ENCODE assay signal across 14 mouse cellular contexts in the genomic region with DNA sequence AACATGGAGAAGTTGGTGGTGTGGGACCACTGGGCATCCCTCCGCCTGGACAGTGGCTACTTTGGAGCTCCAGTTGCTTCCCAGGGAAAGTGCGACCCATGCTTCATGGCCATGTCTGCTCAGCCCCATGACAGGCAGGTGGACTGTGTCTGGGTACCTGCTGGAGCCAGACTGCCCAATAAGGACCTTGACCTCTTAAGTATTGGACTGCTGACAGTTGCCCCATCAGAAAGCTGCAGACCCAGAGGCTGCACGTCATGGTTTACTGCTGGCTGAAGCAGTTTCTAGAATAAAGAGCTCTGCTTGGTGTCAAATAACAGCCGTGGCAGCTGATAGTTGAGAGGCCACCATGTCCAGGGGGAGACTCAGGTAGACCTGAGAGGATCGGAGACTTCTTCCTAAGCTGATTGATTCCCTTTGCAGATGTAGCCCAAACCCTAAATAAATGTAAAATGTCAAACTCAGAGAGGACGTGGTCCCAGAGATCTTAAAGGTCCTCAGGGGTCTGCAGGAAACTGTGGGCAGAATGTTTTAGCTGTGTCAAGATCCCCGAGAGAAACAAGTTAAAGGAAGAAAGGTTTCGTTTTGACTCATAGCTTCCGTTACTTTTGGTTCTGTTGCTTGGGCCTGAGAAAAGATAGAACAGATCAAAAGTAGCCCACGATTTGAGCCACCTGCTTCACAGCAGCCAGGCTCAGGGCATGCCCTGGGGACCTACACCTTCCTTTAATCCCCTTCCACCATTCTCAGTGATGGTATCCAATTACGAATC. TPM values are rescaled to one million over a fixed set of nuclear protein-coding genes. Genes with fewer than 3 reads are reported as not detected.
DNase-seq lines count a peak whose midpoint lies in the region; ATAC-seq and TF ChIP-seq lines count a peak whose summit lies in the region.
"Had no signal": no experiment of that assay in that cellular context is flagged by ENCODE, and none has a peak within 500 bp of the region (broad histone marks: within the 10 kb centered on the region; RNA-seq: fewer than 3 reads in every experiment).

No protein-coding gene starts in this region.

- DNase-seq in 416B (ENCODE audit: low read depth) (peak; percentile 26), adipocyte (ENCODE audit: low spot score) (no peak)
- DNase-seq in T-cell, adult 2 months (ENCODE audit: low spot score) = peak; percentile 3
- DNase-seq in liver, postnatal 0 days = no peak
- DNase-seq in layer of hippocampus, postnatal 36 days = no peak
- no peak for DNase-seq in right cerebral cortex, postnatal 10 days (ENCODE audit: low spot score in 2 of 2)
- DNase-seq: adrenal gland, postnatal 10 days; kidney, postnatal 4 days had no signal

- H3K9ac ChIP-seq in intestine, postnatal 0 days (ENCODE audit: low read depth, low read length) = no peak overlapping the region
- no peak overlapping the region for H3K9ac ChIP-seq in intestine, embryonic 15.5 days
- H3K9ac ChIP-seq in liver, postnatal 0 days (replicated peaks) = no peak overlapping the region
- H3K9ac ChIP-seq: liver, embryonic 14.5 days had no signal

- H3K4me1 ChIP-seq in intestine, postnatal 0 days (replicated peaks; ENCODE audit: control insufficient read depth, insufficient read depth, low read length) = no peaks in the 10 kb centered on the region
- no peaks in the 10 kb centered on the region for H3K4me1 ChIP-seq in intestine, embryonic 15.5 days (replicated peaks)
- peaks cover 41% of the 10 kb centered on the region for H3K4me1 ChIP-seq in liver, postnatal 0 days (ENCODE audit: insufficient read depth)

- H3K9me3 ChIP-seq in intestine, postnatal 0 days (ENCODE audit: control insufficient read depth) = no peaks in the 10 kb centered on the region
- no peaks in the 10 kb centered on the region for H3K9me3 ChIP-seq in intestine, embryonic 15.5 days
- H3K9me3 ChIP-seq in liver, postnatal 0 days (ENCODE audit: low read length) = no peaks in the 10 kb centered on the region

- peak; percentile 67; the same call in 1 of the 2 replicates for ATAC-seq in intestine, postnatal 0 days
- ATAC-seq in intestine, embryonic 15.5 days = no peak
- ATAC-seq in liver, postnatal 0 days = peak; percentile 84
- ATAC-seq: hindbrain, embryonic 16.5 days had no signal

- H3K27me3 ChIP-seq in intestine, postnatal 0 days (replicated peaks; ENCODE audit: control insufficient read depth, insufficient read depth, low read length) = no peaks in the 10 kb centered on the region
- H3K27me3 ChIP-seq in intestine, embryonic 15.5 days (replicated peaks) = no peaks in the 10 kb centered on the region
- H3K27me3 ChIP-seq in liver, postnatal 0 days (ENCODE audit: insufficient read depth, low read length) = no peaks in the 10 kb centered on the region

- 52% methylated on average over 11 of the region's 11 CpGs for WGBS in intestine, postnatal 0 days
- WGBS in intestine, embryonic 15.5 days = 48% methylated on average over 11 of the region's 11 CpGs
- 35% methylated on average over 11 of the region's 11 CpGs for WGBS in liver, postnatal 0 days (ENCODE audit: insufficient replicate concordance)

- no peak for TF ChIP-seq CTCF in intestine, postnatal 0 days (IDR thresholded peaks at IDR 0.05; ENCODE audit: low read depth)
- no peak for TF ChIP-seq CTCF in liver, postnatal 0 days (IDR thresholded peaks at IDR 0.05; ENCODE audit: low read depth)

- TF ChIP-seq EP300 in liver, postnatal 0 days (IDR thresholded peaks at IDR 0.05; ENCODE audit: low read depth) = no peak

- H3K27ac ChIP-seq in intestine, postnatal 0 days (ENCODE audit: low read depth, low read length) = no peak overlapping the region
- H3K27ac ChIP-seq in intestine, embryonic 15.5 days = no peak overlapping the region
- H3K27ac ChIP-seq in liver, postnatal 0 days (ENCODE audit: low read depth) = peak overlapping the region; percentile 64
- H3K27ac ChIP-seq: liver, embryonic 14.5 days had no signal

- no peaks in the 10 kb centered on the region for H3K36me3 ChIP-seq in intestine, postnatal 0 days (ENCODE audit: control insufficient read depth, insufficient read depth)
- H3K36me3 ChIP-seq in intestine, embryonic 15.5 days = no peaks in the 10 kb centered on the region
- H3K36me3 ChIP-seq in liver, postnatal 0 days (replicated peaks; ENCODE audit: insufficient read depth, low read length) = no peaks in the 10 kb centered on the region

- no peak overlapping the region for H3K4me2 ChIP-seq in intestine, postnatal 0 days (replicated peaks; ENCODE audit: low read depth)
- H3K4me2 ChIP-seq in intestine, embryonic 15.5 days (replicated peaks) = no peak overlapping the region
- H3K4me2 ChIP-seq in liver, postnatal 0 days (ENCODE audit: low read depth, low read length) = peak overlapping the region; percentile 13; the same call in 1 of the 2 replicates

- no peak overlapping the region for H3K4me3 ChIP-seq in intestine, postnatal 0 days (ENCODE audit: low read depth, low read length)
- H3K4me3 ChIP-seq in intestine, embryonic 15.5 days (replicated peaks) = no peak overlapping the region
- no peak overlapping the region for H3K4me3 ChIP-seq in liver, postnatal 0 days (ENCODE audit: low read depth, low read length)

RNA-seq across cellular contexts. Expression of gene Cyp8b1, which starts 10.7 kb away (rescaled TPM):
- 2.1 and 3.3 TPM in 2 replicates for polyA plus RNA-seq in intestine, postnatal 0 days (2015; fragmentation: Nextera tagmentation; extraction: Ambion mirVana)
- polyA plus RNA-seq in intestine, embryonic 15.5 days (2015; fragmentation: Nextera tagmentation; extraction: Ambion mirVana) = not detected in 2 replicates
- polyA plus RNA-seq in liver, postnatal 0 days (2015; fragmentation: Nextera tagmentation; extraction: Ambion mirVana) = 130 and 144 TPM in 2 replicates
- total RNA-seq in layer of hippocampus, postnatal 36 days (2021) = not detected
- total RNA-seq: megakaryocyte-erythroid progenitor cell, adult 5-6 weeks had no signal
- polyA plus RNA-seq: cortical plate, adult 2 months; hindbrain, embryonic 16.5 days had no signal

RNA-seq across cellular contexts. Expression of gene Fam198a, which starts 24.0 kb away (rescaled TPM):
- 0.90 and 1.0 TPM in 2 replicates for polyA plus RNA-seq in intestine, postnatal 0 days (2015; fragmentation: Nextera tagmentation; extraction: Ambion mirVana)
- 3.1 and 4.6 TPM in 2 replicates for polyA plus RNA-seq in intestine, embryonic 15.5 days (2015; fragmentation: Nextera tagmentation; extraction: Ambion mirVana)
- 0.31 and 0.32 TPM in 2 replicates for polyA plus RNA-seq in liver, postnatal 0 days (2015; fragmentation: Nextera tagmentation; extraction: Ambion mirVana)
- total RNA-seq in layer of hippocampus, postnatal 36 days (2021) = 1 to 10 TPM; 5.8 to 6.8 TPM

RNA-seq across cellular contexts. Expression of gene Ackr2, which starts 28.7 kb away (rescaled TPM):
- 1.0 and 1.1 TPM in 2 replicates for polyA plus RNA-seq in intestine, postnatal 0 days (2015; fragmentation: Nextera tagmentation; extraction: Ambion mirVana)
- 0.46 and 0.80 TPM in 2 replicates for polyA plus RNA-seq in intestine, embryonic 15.5 days (2015; fragmentation: Nextera tagmentation; extraction: Ambion mirVana)
- 1.0 and 1.1 TPM in 2 replicates for polyA plus RNA-seq in liver, postnatal 0 days (2015; fragmentation: Nextera tagmentation; extraction: Ambion mirVana)
- 1 to 10 TPM; 1.3 to 1.5 TPM for total RNA-seq in layer of hippocampus, postnatal 36 days (2021)
- total RNA-seq: megakaryocyte-erythroid progenitor cell, adult 5-6 weeks had no signal

Comparison
In these comparisons a context has a peak if more than half of its experiments do, and no peak if none do; other contexts are left out.
1. DNase-seq: peak in 416B (single experiment) and T-cell, adult 2 months (single experiment); none in liver, postnatal 0 days (single experiment), adipocyte (single experiment), layer of hippocampus, postnatal 36 days (0 of 2) and right cerebral cortex, postnatal 10 days (0 of 2).
2. RNA of gene Cyp8b1, which starts 10.7 kb away (polyA plus RNA-seq): 130 to 144 TPM in liver, postnatal 0 days; 2.1 to 3.3 TPM in intestine, postnatal 0 days and not detected in intestine, embryonic 15.5 days; every median in the first group is over 10 times any median in the second.